Mouse (Mus musculus) neural tube, embryonic 10.5 days (tissue): ENCODE results near the gene Rtf1.

Source experiments
- DNase-seq: peaks from one replicate; pipeline ENCODE4 v3.0.0-alpha.2; 2017; ENCODE audit warnings: low spot score; ENCODE audit errors: extremely low spot score

Gene Rtf1

DNA sequence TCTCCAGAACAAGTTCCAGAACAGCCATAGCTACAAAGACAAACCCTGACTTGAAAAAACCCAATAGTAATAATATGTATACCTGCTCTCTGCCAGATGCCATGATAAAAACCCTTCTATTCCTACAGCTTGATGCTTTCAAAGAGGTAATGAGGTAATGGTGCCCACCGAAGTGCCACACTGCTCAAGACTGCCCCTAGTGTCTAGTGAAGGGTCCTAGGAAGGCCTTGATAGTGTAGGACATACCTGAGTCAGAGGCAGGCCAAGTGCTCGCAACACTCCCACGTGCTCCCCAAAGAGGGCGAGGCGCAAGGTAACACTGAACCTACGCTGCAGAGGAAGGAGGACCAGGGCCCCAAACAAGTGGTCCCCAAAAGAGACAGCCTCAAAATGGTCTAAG lies 92.4 kb downstream of the Rtf1 start:
- DNase-seq: no peak
